Mouse (Mus musculus): Measurements from ENCODE around the gene Mcf2l.

The Mcf2l gene

DNA sequence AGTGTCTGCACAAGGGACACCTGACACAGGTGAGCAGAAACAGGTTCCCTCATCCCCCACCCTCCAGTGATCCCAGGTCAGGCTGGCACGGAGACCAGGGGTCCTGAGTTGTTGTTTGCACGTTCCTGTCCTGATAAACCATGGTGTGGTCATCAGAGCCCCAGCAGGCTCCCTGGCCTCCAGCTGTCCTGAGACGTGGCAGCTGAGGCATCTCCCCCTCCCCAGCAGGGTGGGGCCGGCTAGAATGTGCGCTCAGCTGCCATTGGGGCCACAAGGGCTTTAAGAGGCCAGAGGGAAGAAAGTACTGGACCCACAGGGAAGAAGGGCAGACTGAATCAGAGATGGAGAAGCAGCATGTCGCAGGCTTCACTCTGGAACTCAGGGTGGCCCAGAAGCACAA, 79.1 kb downstream of the Mcf2l start:
- no peak for DNase-seq

DNA sequence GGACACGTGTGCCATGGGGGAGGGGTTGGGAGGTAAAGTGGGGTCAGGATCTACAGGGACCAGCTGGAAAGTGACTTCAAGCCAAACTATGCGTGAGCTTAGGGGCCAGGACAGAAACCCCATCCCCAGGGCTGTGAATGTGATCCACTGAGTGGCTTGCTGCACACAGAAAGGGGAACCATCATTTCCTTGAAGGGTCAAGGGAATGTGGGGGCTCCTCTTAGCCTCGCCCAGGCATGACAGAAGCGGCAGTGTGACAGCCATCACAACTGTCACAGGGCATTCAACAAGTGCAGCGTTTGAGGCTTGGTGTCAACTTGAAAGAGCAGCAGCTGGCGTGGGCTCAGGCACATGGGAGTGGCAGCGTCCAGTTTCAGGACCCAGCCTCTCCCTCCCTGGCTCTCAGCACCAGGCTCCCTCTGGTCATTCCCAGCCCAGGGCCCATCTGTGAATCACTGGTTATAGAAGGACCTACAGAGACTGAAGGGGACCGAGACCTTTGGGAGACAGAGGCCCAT, 81.8 kb downstream of the Mcf2l start:
- DNase-seq, result no peak

DNA sequence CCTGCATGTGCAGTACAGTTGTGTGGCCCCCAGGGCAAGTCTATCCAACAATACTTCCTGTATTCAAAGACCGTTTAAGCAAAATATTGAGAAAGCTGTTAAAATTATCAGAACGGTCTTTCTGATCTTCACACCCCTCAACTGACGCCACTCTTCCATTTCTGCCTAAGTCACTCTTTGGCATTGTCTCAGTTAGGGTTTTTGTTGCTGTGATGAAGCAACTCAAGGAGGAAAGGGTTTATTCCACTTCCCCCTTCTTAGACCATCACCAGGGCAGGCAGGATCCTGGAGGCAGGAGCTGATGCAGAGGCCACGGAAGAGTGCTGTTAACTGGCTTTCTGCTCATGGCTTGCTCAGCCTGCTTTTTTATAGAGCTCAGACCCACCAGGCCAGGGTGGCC, 82.3 kb downstream of the Mcf2l start:
- no peak for DNase-seq

DNA sequence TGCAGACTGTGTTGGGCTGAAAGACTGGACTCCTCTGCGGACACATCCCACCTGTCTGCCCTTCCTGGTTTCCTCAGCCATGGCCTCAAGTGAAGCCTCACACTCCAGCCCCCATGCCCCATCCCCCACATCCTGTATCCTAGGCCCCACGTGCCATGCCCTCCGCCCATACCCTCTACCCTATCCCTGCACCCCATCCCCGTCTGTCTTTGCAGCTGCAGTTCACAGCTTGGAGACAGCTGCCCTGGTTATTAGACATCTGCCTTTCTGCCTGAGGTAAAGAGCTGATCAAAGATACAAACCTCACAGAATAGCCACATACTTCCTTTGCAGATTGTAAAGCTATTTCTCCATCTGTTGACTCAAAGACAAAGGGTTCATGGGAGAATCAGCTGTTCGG, 83.3 kb downstream of the Mcf2l start:
- DNase-seq, result no peak

DNA sequence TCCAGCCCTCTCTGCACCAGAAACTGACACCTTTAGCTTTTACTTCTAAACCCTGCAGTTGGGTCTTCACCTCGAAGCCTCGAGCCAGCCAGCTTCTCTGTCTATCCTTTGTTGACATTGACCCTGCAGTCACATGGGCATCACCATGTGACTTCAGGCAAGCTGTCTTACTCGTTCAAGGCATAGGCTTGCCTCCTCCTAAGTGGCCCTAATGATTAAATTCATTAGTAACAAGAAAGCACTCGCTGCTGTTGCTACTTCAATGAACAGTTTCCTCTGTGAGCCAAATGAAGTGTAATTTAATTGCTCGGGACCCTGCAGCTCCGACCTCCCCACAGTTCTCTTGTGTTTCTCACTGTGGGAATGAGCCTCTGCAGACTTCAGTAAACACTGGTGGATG, 83.8 kb downstream of the Mcf2l start:
- DNase-seq, result no peak

DNA sequence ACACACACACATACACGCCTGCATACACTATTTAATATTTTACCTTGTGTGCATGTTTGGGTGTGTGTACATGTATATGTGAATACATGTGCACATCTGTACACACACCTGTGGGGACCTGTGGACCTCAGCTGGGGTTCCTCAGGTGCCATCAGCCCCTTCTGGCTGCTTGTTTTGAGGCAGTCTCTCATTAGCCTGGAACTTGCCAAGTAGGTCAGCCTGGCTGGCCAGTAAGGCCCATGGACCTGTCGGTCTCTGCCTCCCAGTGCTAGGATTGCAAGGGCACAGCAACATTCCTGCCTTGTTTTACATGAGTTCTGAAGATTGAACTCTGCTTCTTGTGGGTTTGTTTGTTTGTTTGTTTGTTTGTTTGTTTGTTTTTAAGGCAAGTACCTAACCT, 87.0 kb downstream of the Mcf2l start:
- DNase-seq, result no peak

DNA sequence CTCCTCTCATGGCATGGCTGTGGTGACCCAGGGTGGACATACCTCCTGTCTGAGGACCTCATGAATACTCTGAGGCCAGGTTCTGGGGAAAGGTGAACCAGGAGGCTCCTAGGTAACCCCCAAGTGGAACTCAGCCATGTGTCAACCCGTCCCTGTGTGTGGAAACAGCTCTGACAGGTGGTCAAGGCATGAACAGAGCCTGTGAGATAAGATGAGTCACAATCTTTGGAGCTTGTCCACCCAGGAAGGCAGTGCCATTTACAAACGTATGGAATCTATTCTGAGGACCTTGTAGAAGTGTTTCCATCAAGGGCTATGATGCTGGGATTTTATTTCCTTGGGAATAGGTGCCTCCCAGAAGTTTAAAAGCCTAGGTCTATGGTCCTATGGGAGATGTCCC, 87.6 kb downstream of the Mcf2l start:
- no peak for DNase-seq

DNA sequence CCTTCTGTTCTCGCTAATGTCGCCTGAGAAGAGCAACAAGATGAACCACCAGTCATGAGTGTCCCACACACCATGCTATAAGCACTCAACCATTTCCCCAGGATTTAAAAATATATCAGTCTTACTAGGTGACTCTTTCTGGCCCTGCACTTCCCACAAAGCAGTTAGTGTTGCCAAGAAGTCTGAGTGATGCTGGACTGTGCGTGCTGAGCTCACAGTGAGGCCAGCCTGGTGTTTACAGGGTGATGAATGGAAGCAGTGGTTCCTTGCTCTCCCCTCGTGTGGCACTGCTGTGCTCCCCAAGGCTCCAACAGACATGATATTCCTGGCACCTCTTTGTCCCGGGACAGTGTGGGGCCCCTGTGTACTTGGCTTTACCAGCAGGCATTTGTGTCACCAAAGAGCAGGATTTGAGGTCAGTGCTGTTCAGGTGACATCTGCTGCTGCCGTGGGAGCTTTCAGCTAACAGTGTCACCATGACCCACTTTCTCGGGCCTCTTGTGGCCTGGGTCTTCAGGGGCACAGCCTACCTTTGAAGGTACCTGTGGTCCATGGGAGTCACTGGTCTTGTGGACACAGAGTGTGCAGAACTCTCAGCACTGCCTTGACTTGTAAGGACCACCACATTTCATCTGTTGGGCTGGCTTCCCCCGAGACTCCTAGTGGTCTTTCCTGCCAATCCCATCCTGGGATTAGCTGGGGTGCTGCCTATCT, 88.4 kb downstream of the Mcf2l start:
- DNase-seq, result no peak

DNA sequence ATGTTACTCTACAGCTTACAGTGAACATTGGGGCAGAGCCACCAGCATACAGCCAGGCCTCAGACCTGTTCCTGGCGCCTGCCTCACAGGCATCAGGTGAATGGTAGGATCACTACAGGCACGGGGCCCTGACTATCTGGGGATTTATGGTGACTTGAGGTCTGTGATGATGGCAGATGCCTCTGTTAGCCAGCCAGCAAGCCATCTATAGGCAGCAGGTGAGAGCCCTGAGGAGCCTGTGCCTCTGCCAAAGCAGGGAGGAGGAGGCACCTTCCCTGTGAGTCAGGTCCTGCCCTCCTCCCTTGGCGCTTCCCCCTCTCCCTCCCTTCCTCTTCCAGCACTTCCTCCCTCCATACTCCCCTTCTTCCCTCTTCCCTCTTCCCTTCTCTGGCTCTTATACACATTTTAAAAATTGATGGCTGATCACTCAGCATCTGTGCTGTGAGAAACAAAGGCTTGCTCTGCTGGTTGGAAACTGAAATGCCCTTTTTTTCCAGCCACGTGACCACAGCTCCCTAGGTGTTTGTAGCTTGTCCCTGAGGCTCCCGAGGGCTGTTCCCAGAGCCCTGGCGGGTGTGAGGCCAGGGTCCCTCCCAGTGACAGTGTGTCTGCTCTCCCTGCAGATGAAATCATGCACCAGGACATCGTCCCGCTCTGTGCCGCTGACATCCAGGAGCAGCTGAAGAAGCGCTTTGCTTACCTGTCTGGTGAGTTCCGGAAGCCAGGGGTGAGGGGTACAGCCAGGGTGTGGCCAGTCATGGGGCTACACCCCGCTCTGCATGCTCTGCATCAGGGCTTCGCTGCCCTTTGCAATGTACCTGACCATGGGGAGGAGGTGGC, 89.2 kb downstream of the Mcf2l start:
- no peak for DNase-seq

DNA sequence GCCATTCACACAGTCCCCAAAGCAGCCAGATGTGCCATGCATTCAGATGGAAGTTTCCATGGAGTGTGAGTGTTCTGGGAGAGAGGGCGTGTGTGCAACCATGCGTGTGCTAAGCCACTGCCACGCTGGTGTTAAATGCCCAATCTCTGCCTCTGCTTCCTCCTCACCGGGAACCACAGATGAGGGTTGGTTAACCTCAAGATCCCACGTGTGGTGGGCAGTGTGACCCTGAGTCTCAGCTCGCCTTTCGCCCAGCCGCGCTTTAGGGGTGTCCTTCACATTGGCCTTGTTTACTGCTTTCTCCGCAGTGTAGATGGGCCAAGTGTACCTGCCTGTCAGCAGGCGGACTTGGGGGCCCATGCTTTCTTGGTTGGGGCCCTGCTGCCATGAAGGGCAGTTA, 102.7 kb downstream of the Mcf2l start:
- no peak for DNase-seq

DNA sequence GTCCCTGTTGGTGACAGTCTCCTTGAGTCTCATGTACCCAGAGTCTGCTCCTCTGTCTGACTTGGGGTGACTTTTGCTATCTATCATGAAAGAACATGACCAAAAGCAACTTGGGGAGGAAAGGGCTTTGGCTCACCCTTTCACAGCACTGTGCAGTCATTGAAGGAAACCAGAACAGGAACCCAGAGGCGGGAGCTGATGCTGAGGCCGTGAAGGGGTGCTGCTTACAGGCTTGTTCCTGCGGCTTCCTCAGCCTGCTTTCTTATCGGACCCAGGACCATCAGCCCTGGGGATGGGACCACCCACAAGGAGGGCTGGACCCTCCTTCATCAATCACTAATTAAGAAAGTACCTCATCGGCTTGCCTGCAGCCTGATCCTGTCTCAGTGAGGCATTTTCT, 103.1 kb downstream of the Mcf2l start:
- DNase-seq, result no peak

DNA sequence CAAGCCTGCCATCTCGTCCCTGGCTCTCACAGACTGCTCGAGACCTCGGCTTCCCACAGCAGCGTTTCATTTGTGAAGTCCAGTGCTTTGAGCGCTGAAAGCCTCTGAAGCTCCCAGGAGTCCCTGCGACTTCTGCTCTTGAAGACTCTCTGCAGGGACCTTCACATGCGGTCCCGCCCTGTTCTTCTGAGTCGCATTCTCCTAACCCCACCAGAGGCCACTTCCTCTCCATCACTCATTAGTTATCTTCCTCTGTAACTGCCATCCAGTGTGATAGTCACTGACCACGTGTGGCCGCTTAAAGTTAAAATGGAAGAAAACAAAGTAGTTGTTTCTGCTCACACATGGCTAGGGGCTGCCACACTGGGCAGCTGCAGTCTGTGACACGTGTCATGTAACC, 103.7 kb downstream of the Mcf2l start:
- no peak for DNase-seq

DNA sequence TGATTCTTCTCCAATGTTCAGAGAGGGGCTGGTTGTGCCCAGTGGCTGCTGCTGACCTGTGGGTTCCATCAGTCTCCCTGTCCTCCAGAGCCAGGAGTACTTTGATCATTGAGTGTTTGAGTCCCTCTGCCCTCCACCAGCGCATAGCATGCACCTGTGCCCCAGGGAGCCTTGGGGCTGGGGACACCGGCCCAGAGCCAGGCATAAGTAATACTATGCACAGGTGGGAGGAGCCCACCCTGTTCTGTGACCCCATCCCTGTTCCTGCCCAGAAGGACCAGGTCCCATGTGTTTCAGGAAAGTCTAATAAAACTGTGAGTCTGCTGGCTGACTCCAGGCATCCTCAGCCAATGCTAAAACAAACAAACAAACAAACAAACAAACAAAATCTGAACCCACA, 104.7 kb downstream of the Mcf2l start:
- DNase-seq, result no peak

DNA sequence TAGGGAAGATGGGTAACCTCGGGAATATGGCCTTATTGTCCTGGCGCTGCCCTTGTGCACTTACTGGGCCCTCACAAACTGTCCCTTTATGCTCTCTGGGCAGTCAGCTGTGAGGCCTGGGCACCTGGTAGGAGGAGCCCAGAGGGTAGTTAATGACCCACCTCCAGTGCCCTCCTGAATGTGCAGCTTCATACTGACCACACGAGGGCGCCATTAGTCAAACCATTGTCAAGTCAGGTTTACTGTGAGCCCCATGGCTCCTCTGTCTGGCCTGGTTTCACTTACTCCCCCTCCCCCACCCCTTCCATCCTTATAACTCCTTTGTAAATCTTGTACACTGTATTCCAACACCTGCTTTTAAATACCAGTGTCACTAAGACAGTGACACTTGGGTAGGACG, 105.1 kb downstream of the Mcf2l start:
- DNase-seq, result peak; percentile 84

DNA sequence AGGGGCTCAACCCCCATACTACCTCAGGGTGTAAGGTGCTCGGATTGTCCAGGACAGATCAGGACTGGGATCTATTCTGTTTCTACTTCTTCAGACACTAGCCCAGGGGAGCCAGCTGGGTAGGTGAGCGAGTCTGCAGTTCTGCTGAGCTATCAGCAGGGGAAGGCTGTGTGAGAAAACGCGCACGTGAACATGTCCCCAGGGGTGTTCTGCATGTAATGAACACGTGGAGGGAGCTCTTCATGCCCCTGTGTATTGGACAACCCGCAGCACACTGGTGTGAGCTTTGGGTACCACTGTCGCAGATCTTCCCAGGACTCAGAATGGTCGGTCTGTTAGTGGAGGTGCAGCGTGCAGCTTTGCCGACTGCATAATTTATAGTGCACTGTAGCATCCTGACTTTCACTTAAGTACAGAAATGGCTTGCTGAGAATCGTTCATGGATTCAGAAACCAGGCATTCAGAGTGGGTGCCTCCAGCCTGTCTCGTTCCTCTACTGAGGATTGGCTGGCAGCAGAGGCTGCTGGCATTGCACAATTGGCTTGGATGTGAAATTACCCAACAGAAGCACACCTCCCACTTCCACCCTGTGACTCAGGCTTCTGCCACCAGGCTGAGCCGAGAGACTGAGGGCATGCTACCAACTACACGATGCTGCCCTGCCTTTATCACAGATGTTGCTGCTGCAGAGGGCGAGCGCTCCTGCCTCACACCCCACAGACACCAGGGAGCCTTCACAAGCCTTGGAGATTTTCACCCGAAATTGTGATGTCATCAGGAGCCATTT, 110.3 kb downstream of the Mcf2l start:
- DNase-seq, result no peak

DNA sequence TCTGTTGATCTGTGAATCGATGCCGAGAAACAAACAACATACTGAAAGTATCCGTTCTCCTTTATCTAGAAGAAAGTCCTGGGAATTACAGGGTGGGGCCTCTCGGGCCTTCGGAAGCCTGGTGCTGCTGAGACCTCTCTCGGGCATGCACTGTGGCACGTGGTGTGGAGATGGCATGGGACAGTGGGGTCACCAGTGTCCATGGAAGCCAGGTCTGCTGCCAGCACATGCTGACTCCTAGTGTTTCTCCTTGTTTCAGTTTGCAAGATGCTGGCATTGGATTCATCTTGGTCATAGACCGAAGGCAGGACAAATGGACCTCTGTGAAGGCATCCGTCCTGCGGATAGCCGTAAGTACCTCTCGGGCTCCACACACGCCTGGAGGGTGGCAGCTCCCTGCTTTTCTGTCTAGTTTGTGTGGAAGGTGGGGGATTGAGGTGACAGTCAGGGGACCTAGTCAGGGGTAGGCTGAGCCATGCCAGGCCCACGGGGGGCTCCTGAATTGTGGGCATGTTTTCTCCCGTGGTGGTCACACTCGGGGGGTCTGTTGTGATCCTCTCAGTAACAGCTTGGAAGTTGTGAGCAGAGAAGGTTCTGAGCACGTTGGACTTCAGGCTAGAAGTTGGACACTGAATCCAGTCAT, 111.1 kb downstream of the Mcf2l start:
- no peak for DNase-seq

DNA sequence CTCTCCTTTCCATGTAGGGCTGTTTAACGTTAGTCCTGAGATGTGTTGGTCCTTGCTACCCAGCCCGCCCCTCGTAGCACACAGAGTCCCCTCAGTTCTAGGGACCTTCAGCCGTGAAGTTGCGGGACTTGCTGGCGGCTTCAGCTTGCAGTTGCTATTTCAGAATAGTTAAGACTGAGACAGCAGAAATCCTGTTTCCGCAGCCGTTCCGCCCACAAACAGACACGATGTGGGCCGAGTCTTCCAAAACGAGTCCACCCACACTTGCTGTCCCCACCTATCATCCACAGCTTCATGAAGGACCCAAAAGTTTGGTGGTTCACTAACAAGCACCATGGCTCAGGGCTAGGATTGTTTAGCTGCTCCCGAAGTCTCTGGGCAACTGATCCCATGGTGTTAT, 111.7 kb downstream of the Mcf2l start:
- DNase-seq, result no peak

DNA sequence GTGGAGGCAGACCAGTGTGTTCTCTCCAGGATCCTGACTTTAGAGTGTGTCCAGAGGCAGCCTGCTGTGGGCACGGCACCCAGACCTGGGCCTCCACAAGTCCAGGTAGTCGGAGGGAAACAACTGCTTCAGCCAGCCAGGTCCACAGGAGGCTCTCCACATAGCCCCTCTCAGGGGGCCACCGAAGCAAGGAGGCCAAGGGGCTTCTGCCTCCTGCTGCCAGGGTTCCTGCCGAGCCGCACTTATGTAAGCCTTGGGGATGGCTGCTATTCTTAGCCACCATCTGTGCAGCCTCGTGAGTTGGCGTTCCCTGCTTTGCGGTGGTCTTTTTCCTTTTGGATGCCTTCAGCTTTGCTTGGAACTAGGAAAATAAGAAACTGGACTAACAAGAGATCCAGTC, 114.0 kb downstream of the Mcf2l start:
- no peak for DNase-seq

DNA sequence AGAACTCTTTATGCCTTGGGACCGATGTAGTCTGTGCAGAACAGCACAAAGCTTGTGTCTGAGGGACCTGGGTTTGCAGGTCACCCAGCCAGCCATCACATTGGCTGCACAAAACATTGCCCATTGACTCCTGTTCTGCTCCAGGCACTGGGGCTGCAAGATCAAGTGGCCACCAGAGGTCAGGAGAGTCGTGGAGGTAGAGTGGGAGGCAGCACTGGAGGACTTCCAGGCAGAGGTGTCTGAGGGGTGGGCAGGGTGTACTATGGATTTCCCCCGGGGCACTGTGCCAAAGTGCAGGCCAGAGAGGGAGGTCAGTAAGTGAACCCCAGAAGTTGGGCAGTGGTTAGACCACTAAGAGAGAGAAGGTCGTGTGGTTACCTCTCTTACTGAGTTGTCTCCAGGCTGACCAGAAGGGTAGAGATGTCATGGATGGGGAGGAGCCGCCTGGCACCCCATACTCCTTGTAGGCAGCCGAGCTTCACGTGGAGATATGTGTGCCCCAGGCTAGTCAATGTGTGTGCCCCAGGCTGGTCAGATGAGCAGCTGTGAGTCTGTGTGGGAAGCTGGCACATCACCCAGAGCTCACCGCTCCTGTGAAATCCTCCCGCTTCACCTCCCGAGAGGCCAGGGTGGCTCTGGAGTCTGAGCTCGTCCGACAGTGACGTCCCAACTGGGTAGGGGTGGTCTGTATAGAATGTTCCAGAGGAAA, 115.3 kb downstream of the Mcf2l start:
- DNase-seq, result no peak

DNA sequence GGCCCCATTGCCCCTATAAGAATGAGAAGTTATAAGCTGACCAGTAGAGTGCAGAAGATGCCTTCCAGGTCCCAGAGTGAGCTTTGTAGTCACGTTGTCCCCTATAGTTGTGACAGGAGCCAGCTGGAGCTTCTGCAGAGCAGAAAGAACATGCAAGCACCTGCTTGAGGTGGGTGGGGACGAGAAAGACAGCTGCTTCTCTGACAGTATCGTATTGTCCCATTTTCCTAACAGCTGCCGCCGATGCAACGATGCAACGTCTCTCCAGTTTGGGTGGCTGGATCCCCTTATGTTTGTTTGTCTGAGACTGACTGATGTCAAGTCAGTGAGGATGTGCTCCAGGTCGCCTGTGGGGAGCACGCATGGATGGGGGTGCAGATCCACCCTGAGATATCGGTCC, 117.8 kb downstream of the Mcf2l start:
- no peak for DNase-seq

DNA sequence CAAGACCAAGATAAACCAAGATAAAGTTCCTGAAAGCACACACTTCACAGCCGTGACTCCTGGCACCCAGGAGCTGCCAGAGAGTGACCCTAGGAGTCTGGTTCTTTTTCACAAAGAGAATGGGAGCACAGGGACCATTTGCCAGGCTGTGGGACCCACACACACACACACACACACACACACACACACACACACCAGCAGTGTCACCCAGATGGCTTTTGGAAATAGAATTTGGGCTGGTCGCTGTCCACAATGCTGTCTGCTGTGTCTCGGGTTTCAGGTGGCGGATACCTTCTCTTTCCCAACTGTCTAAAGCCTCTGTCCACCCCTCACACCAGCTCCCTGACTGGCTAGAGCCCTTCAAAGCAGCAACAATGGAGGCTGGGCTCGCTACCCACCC, 120.9 kb downstream of the Mcf2l start:
- no peak for DNase-seq

DNA sequence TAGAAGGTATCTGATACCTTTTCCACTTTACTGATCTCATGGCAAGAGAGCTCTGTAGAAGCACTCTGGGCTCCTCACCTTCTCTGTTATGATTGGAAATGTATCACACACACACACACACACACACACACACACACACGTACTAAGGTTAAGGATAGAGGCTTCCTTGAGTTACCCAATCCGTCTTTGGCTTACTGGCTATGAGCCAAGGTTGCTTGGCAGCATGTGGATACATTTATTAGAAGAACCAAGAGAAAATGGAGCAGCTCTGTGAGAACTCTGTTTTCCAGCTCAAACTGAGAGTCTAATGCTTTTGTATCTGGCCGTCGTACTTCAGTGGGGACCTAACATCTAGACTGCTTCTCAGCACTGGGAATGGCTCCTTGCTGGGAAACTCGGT, 121.9 kb downstream of the Mcf2l start:
- DNase-seq, result no peak

Measured in kidney, adult 9 months (tissue).